Mouse (Mus musculus) MEL (cell line): ENCODE data around the gene Thoc3. TPM values are rescaled to one million over a fixed set of nuclear protein-coding genes. Genes with fewer than 3 reads are reported as not detected.

ENCODE experiments used
- DNase-seq: peaks from one replicate; pipeline ENCODE4 v3.0.0; 2011; ENCODE audit warnings: low read depth, low spot score
- H3K27ac ChIP-seq: 2 replicates; pipeline ENCODE4 v1.5.1; 2012; ENCODE audit warnings: low read depth, mild to moderate bottlenecking, control low read depth, low read length, moderate library complexity; ENCODE audit not compliant: control insufficient read depth
- H3K27me3 ChIP-seq, 2 experiments: fragments of 150-350 bp in 1 of 2; sonication (generic) in 1 of 2; 2 replicates each; pipeline ENCODE4 v1.6.1; 2012; ENCODE audit warnings: low read length in 2 of 2, mild to moderate bottlenecking in 2 of 2, improper control_type of control experiment in 1 of 2, moderate library complexity in 1 of 2; ENCODE audit not compliant: insufficient read depth in 2 of 2, control insufficient read depth in 1 of 2
- H3K36me3 ChIP-seq, 2 experiments: 2 replicates each; pipeline ENCODE4 v1.6.1; 2012 to 2014; ENCODE audit warnings: low read length in 2 of 2, improper control_type of control experiment in 1 of 2, inconsistent platforms in 1 of 2, mild to moderate bottlenecking in 1 of 2; ENCODE audit not compliant: insufficient read depth in 2 of 2, control insufficient read depth in 1 of 2
- H3K4me1 ChIP-seq, 2 experiments: fragments of 150-350 bp in 1 of 2; sonication (generic) in 1 of 2; 2 replicates each; pipeline ENCODE4 v1.6.1; 2012; ENCODE audit warnings: low read length in 2 of 2, improper control_type of control experiment in 1 of 2, mild to moderate bottlenecking in 1 of 2; ENCODE audit not compliant: insufficient read depth in 2 of 2, control insufficient read depth in 1 of 2
- H3K4me3 ChIP-seq, 2 experiments: fragments of 150-350 bp in 1 of 2; sonication (generic) in 1 of 2; 2 replicates each; pipeline ENCODE4 v1.5.1; 2012; ENCODE audit warnings: low read depth in 2 of 2, low read length in 2 of 2, mild to moderate bottlenecking in 2 of 2, moderate library complexity in 2 of 2, control low read depth in 1 of 2, improper control_type of control experiment in 1 of 2; ENCODE audit not compliant: control insufficient read depth in 1 of 2, insufficient read depth in 1 of 2
- H3K79me2 ChIP-seq: 2 replicates; pipeline ENCODE4 v1.6.1; 2012; ENCODE audit warnings: mild to moderate bottlenecking, low read length, moderate library complexity; ENCODE audit not compliant: control insufficient read depth, poor library complexity, insufficient read depth
- H3K9ac ChIP-seq: 2 replicates; pipeline ENCODE4 v1.6.1; 2012; ENCODE audit warnings: low read depth, mild to moderate bottlenecking, control low read depth, low read length, moderate library complexity; ENCODE audit not compliant: control insufficient read depth, poor library complexity, severe bottlenecking
- H3K9me3 ChIP-seq: fragments of 150-350 bp; sonication (generic); replicated peaks from 2 replicates; pipeline ENCODE4 v1.6.1; 2012; ENCODE audit warnings: mild to moderate bottlenecking, low read length, improper control_type of control experiment, moderate library complexity; ENCODE audit not compliant: insufficient read depth
- CHD1 ChIP-seq: IDR thresholded peaks from 2 replicates; pipeline ENCODE4 v1.6.1; 2012; ENCODE audit warnings: low read depth, mild to moderate bottlenecking, inconsistent platforms, low read length, improper control_type of control experiment
- CHD2 ChIP-seq: IDR thresholded peaks from 2 replicates; pipeline ENCODE4 v1.6.1; 2011; ENCODE audit warnings: low read length, improper control_type of control experiment
- CTCF ChIP-seq, 3 experiments: IDR thresholded peaks in 2 of 3; conservative IDR thresholded peaks in 1 of 3; 2 replicates each; pipeline ENCODE4 v1.5.1; 2011 to 2012; ENCODE audit warnings: low read length in 3 of 3, low read depth in 2 of 3, mild to moderate bottlenecking in 2 of 3, improper control_type of control experiment in 1 of 3, inconsistent platforms in 1 of 3, mixed read lengths in 1 of 3, moderate library complexity in 1 of 3; ENCODE audit not compliant: control insufficient read depth in 1 of 3, insufficient read depth in 1 of 3, poor library complexity in 1 of 3, severe bottlenecking in 1 of 3
- E2F4 ChIP-seq: IDR thresholded peaks from 2 replicates; pipeline ENCODE4 v1.6.1; 2011; ENCODE audit warnings: low read depth, low read length, improper control_type of control experiment, borderline replicate concordance
- EP300 ChIP-seq, 2 experiments: IDR thresholded peaks; 2 replicates each; pipeline ENCODE4 v1.6.1; 2011; ENCODE audit warnings: improper control_type of control experiment in 2 of 2, low read length in 2 of 2, low read depth in 1 of 2, mild to moderate bottlenecking in 1 of 2
- GABPA ChIP-seq: IDR thresholded peaks from 2 replicates; pipeline ENCODE4 v1.6.1; 2012; ENCODE audit warnings: low read depth, mild to moderate bottlenecking, inconsistent platforms, low read length, improper control_type of control experiment, moderate library complexity
- GATA1 ChIP-seq: IDR thresholded peaks from 2 replicates; pipeline ENCODE4 v1.6.1; 2011; ENCODE audit warnings: low read depth, low read length, improper control_type of control experiment
- HCFC1 ChIP-seq: IDR thresholded peaks from 2 replicates; pipeline ENCODE4 v1.6.1; 2012; ENCODE audit warnings: low read depth, mild to moderate bottlenecking, inconsistent platforms, low read length, improper control_type of control experiment, moderate library complexity
- MAX ChIP-seq: IDR thresholded peaks from 2 replicates; pipeline ENCODE4 v1.6.1; 2011; ENCODE audit warnings: low read length, improper control_type of control experiment
- MAZ ChIP-seq: IDR thresholded peaks from 2 replicates; pipeline ENCODE4 v1.6.1; 2012; ENCODE audit warnings: low read depth, mild to moderate bottlenecking, inconsistent platforms, low read length, improper control_type of control experiment
- MEF2A ChIP-seq: IDR thresholded peaks from 2 replicates; pipeline ENCODE4 v1.6.1; 2014; ENCODE audit warnings: low read depth, mild to moderate bottlenecking, inconsistent platforms, low read length, improper control_type of control experiment; ENCODE audit not compliant: poor library complexity, insufficient replicate concordance, severe bottlenecking; ENCODE audit errors: extremely low read depth
- MXI1 ChIP-seq: IDR thresholded peaks from 2 replicates; pipeline ENCODE4 v1.6.1; 2011; ENCODE audit warnings: mild to moderate bottlenecking, low read depth, low read length, improper control_type of control experiment
- MYB ChIP-seq: IDR thresholded peaks from 2 replicates; pipeline ENCODE4 v1.6.1; 2011; ENCODE audit warnings: mild to moderate bottlenecking, low read depth, low read length, improper control_type of control experiment
- MYC ChIP-seq: IDR thresholded peaks from 2 replicates; pipeline ENCODE4 v1.6.1; 2011; ENCODE audit warnings: low read depth, mild to moderate bottlenecking, low read length, improper control_type of control experiment, moderate library complexity
- NELFE ChIP-seq: IDR thresholded peaks from 2 replicates; pipeline ENCODE4 v1.6.1; 2011; ENCODE audit warnings: low read depth, low read length, improper control_type of control experiment
- POLR2A ChIP-seq, 2 experiments: IDR thresholded peaks; 2 replicates each; pipeline ENCODE4 v1.6.1; 2011 to 2012; ENCODE audit warnings: low read length in 2 of 2, mild to moderate bottlenecking in 2 of 2, control low read depth in 1 of 2, improper control_type of control experiment in 1 of 2, low read depth in 1 of 2, moderate library complexity in 1 of 2; ENCODE audit not compliant: control insufficient read depth in 1 of 2, insufficient read depth in 1 of 2, poor library complexity in 1 of 2
- POLR2AphosphoS2 ChIP-seq: IDR thresholded peaks from 2 replicates; pipeline ENCODE4 v1.6.1; 2011; ENCODE audit warnings: low read length, improper control_type of control experiment
- RAD21 ChIP-seq: IDR thresholded peaks from 2 replicates; pipeline ENCODE4 v1.6.1; 2011; ENCODE audit warnings: mild to moderate bottlenecking, low read depth, low read length, improper control_type of control experiment
- SIN3A ChIP-seq: IDR thresholded peaks from 2 replicates; pipeline ENCODE4 v1.6.1; 2012; ENCODE audit warnings: low read length, improper control_type of control experiment, inconsistent platforms
- SMC3 ChIP-seq: IDR thresholded peaks from 2 replicates; pipeline ENCODE4 v1.6.1; 2011; ENCODE audit warnings: low read depth, low read length, improper control_type of control experiment
- TAL1 ChIP-seq: IDR thresholded peaks from 2 replicates; pipeline ENCODE4 v1.6.1; 2012; ENCODE audit warnings: mild to moderate bottlenecking, inconsistent platforms, low read length, moderate library complexity, mixed read lengths
- TBP ChIP-seq: IDR thresholded peaks from 2 replicates; pipeline ENCODE4 v1.8.0; 2011; ENCODE audit warnings: low read depth, low read length, improper control_type of control experiment
- TCF12 ChIP-seq: IDR thresholded peaks from 2 replicates; pipeline ENCODE4 v1.6.1; 2014; ENCODE audit warnings: low read depth, mild to moderate bottlenecking, inconsistent platforms, low read length, improper control_type of control experiment, moderate library complexity
- USF1 ChIP-seq: IDR thresholded peaks from 2 replicates; pipeline ENCODE4 v1.6.1; 2014; ENCODE audit warnings: low read depth, mild to moderate bottlenecking, inconsistent platforms, low read length, improper control_type of control experiment, moderate library complexity
- ZC3H11A ChIP-seq: IDR thresholded peaks from 2 replicates; pipeline ENCODE4 v1.6.1; 2012; ENCODE audit warnings: low read depth, mild to moderate bottlenecking, inconsistent platforms, low read length, improper control_type of control experiment
- ZKSCAN1 ChIP-seq: IDR thresholded peaks from 2 replicates; pipeline ENCODE4 v1.6.1; 2012; ENCODE audit warnings: low read depth, mild to moderate bottlenecking, inconsistent platforms, low read length, improper control_type of control experiment, moderate library complexity
- ZMIZ1 ChIP-seq: IDR thresholded peaks from 2 replicates; pipeline ENCODE4 v1.6.1; 2012; ENCODE audit warnings: low read depth, mild to moderate bottlenecking, inconsistent platforms, low read length, improper control_type of control experiment, moderate library complexity
- ZNF384 ChIP-seq: IDR thresholded peaks from 2 replicates; pipeline ENCODE4 v1.6.1; 2012; ENCODE audit warnings: low read depth, mild to moderate bottlenecking, inconsistent platforms, low read length, improper control_type of control experiment
- polyA plus RNA-seq, 2 experiments: library from polyadenylated mRNA; stranded (reverse) in 1 of 2; unstranded in 1 of 2; fragments of >175 nt in 1 of 2; fragments of >200 nt in 1 of 2; gene quantifications; 2 replicates each; pipeline versions ENCODE4 v1.2.1 to v1.2.4; 2012; ENCODE audit warnings: low replicate concordance in 2 of 2, low read depth in 1 of 2; ENCODE audit not compliant: insufficient read length in 2 of 2, insufficient read depth in 1 of 2, missing spikeins in 1 of 2
- total RNA-seq: library from RNA; depleted of rRNA; stranded (reverse); fragments of 300-350 nt; gene quantifications from 2 replicates; pipeline ENCODE4 v1.2.3, GENCODE M21; 2012

Thoc3 gene
- total and polyA plus RNA-seq, 3 experiments: 94.0 to 109 TPM; not detected in 1

GRCm38 (mm10) chr13:54425269-54425668, 43.4 kb downstream of the Thoc3 start (continued):
- no peak for TF ChIP-seq HCFC1

- H3K27ac ChIP-seq: no peak overlapping the region
- no peaks in the 10 kb centered on the region for H3K79me2 ChIP-seq
- no peak for TF ChIP-seq MYC
- no peak for TF ChIP-seq MEF2A
- TF ChIP-seq TBP: no peak
- no peak for TF ChIP-seq RAD21
- no peak for TF ChIP-seq EP300 (IDR thresholded peaks at IDR 0.05; ENCODE audit: low read depth in 1 of 2, low read length in 2 of 2)
- TF ChIP-seq ZNF384: no peak
- no peak for TF ChIP-seq MAX
- TF ChIP-seq GATA1: no peak
- no peak for TF ChIP-seq ZC3H11A
- no peak for TF ChIP-seq GABPA
- no peak for TF ChIP-seq ZKSCAN1
- TF ChIP-seq CHD1: no peak
- no peak for TF ChIP-seq MAZ
- no peak for TF ChIP-seq CTCF (IDR thresholded peaks at IDR 0.05 in 2 of 3, conservative IDR thresholded peaks at IDR 0.05 in 1 of 3; ENCODE audit: control insufficient read depth in 1 of 3, insufficient read depth in 1 of 3, low read depth in 2 of 3, low read length in 3 of 3, poor library complexity in 1 of 3, severe bottlenecking in 1 of 3)
- TF ChIP-seq TAL1: no peak
- TF ChIP-seq MXI1: no peak
- no peaks in the 10 kb centered on the region for H3K36me3 ChIP-seq
- DNase-seq: no peak
- H3K27me3 ChIP-seq: no peaks in the 10 kb centered on the region
- no peaks in the 10 kb centered on the region for H3K9me3 ChIP-seq
- no peak overlapping the region for H3K4me3 ChIP-seq
- H3K9ac ChIP-seq: no peak overlapping the region
- no peaks in the 10 kb centered on the region for H3K4me1 ChIP-seq
These were observed 48.4 kb downstream of the Thoc3 start for GRCm38 (mm10) chr13:54420226-54420625.

- Histone ChIP-seq H3K27me3 (no peaks in the 10 kb centered on the region), H3K4me1 (no peaks in the 10 kb centered on the region), H3K79me2 (no peaks in the 10 kb centered on the region), H3K4me3 (no peak overlapping the region), H3K9me3 (no peaks in the 10 kb centered on the region), H3K27ac (no peak overlapping the region), H3K9ac (no peak overlapping the region), H3K36me3 (no peaks in the 10 kb centered on the region)
- TF ChIP-seq TCF12: no peak
- no peak for TF ChIP-seq POLR2A (IDR thresholded peaks at IDR 0.05; ENCODE audit: control insufficient read depth in 1 of 2, insufficient read depth in 1 of 2, low read depth in 1 of 2, low read length in 2 of 2, poor library complexity in 1 of 2)
- TF ChIP-seq SIN3A: no peak
- TF ChIP-seq ZMIZ1: no peak
- TF ChIP-seq E2F4: no peak
- no peak for TF ChIP-seq CHD1
- no peak for TF ChIP-seq MYB
- TF ChIP-seq MEF2A: no peak
- no peak for TF ChIP-seq GATA1
- TF ChIP-seq CHD2: no peak
- no peak for TF ChIP-seq MYC
- no peak for TF ChIP-seq SMC3
- no peak for TF ChIP-seq TBP
- TF ChIP-seq NELFE: no peak
- no peak for TF ChIP-seq USF1
- TF ChIP-seq HCFC1: no peak
- no peak for TF ChIP-seq POLR2AphosphoS2
- TF ChIP-seq ZNF384: no peak
- TF ChIP-seq MAX: no peak
- no peak for TF ChIP-seq RAD21
- no peak for DNase-seq
These were observed 49.8 kb downstream of the Thoc3 start for GRCm38 (mm10) chr13:54418781-54419327.
